Mouse (Mus musculus) liver, postnatal 0 days (tissue): ENCODE measurements around the gene Kdf1. TPM values are rescaled to one million over a fixed set of nuclear protein-coding genes. Genes with fewer than 3 reads are reported as not detected.

Experiments
- ATAC-seq: fragments of 200-750 bp; cut with Nextera tagmentation; 2 replicates; pipeline ENCODE4 v1.8.0; 2017; ENCODE audit warnings: mild to moderate bottlenecking, moderate library complexity
- DNase-seq: peaks from one replicate; pipeline ENCODE4 v3.0.0-alpha.2; 2016
- H3K27ac ChIP-seq: fragments of 300-500 bp; sonication (generic); 2 replicates; pipeline ENCODE4 v1.5.1; 2014; ENCODE audit warnings: antibody characterized with exemption, moderate library complexity, mild to moderate bottlenecking, low read depth
- H3K27me3 ChIP-seq: fragments of 300-500 bp; sonication (generic); 2 replicates; pipeline ENCODE4 v1.6.1; 2014; ENCODE audit warnings: low read length, control low read depth, mixed read lengths; ENCODE audit not compliant: insufficient read depth
- H3K36me3 ChIP-seq: fragments of 300-500 bp; sonication (generic); replicated peaks from 2 replicates; pipeline ENCODE4 v1.6.1; 2014; ENCODE audit warnings: mild to moderate bottlenecking, control low read depth, low read length, moderate library complexity, mixed read lengths; ENCODE audit not compliant: insufficient read depth
- H3K4me1 ChIP-seq: fragments of 300-500 bp; sonication (generic); 2 replicates; pipeline ENCODE4 v1.6.1; 2014; ENCODE audit warnings: antibody characterized with exemption, mild to moderate bottlenecking, control low read depth; ENCODE audit not compliant: insufficient read depth
- H3K4me2 ChIP-seq: fragments of 300-500 bp; sonication (generic); 2 replicates; pipeline ENCODE4 v1.6.1; 2014; ENCODE audit warnings: low read depth, mild to moderate bottlenecking, low read length, moderate library complexity, mixed read lengths
- H3K4me3 ChIP-seq: fragments of 300-500 bp; sonication (generic); 2 replicates; pipeline ENCODE4 v1.5.1; 2014; ENCODE audit warnings: low read depth, low read length
- H3K9ac ChIP-seq: fragments of 300-500 bp; sonication (generic); replicated peaks from 2 replicates; pipeline ENCODE4 v1.6.1; 2014; ENCODE audit warnings: mild to moderate bottlenecking, moderate library complexity
- H3K9me3 ChIP-seq: fragments of 300-500 bp; sonication (generic); 2 replicates; pipeline ENCODE4 v1.6.1; 2016; ENCODE audit warnings: mild to moderate bottlenecking, control low read depth, low read length, mixed read lengths
- CTCF ChIP-seq: sonication (generic); IDR thresholded peaks from 2 replicates; pipeline ENCODE4 v1.5.1; 2016; ENCODE audit warnings: antibody characterized with exemption, low read depth
- EP300 ChIP-seq: IDR thresholded peaks from 2 replicates; pipeline ENCODE4 v1.6.1; 2016; ENCODE audit warnings: antibody characterized with exemption, low read depth, mild to moderate bottlenecking
- WGBS: fragments of 180-500 bp; shearing (Covaris S2); extraction: QIAGEN DNeasy Blood & Tissue Kit; methylation state at CpG from one replicate; pipeline ENCODE4 v1.1.7; 2014; ENCODE audit not compliant: insufficient replicate concordance; 5-methylcytosine and 5-hydroxymethylcytosine counted together
- polyA plus RNA-seq: library from polyadenylated mRNA; unstranded; fragments of >200 nt; fragmentation: Nextera tagmentation; extraction: Ambion mirVana; gene quantifications from 2 replicates; pipeline ENCODE4 v1.2.1, GENCODE M21; 2015

Kdf1 gene
- polyA plus RNA-seq, 1 experiment from 2014 or later, result 5.5 TPM

- 12% methylated on average over 24 of the region's 25 CpGs for WGBS
- no peaks in the 10 kb centered on the region for H3K36me3 ChIP-seq
- ATAC-seq (peak; percentile 52), DNase-seq (peak; percentile 32)
- H3K4me2 ChIP-seq, result peak overlapping the region; percentile 68
- TF ChIP-seq CTCF (no peak), EP300 (no peak)
- H3K9ac ChIP-seq, result peak overlapping the region; percentile 68
- H3K9me3 ChIP-seq, result no peaks in the 10 kb centered on the region
- H3K27ac ChIP-seq, result no peak overlapping the region
- H3K4me1 ChIP-seq, result no peaks in the 10 kb centered on the region
- H3K4me3 ChIP-seq, result peak overlapping the region; percentile 54
- peaks cover 35% of the 10 kb centered on the region for H3K27me3 ChIP-seq
These were observed 554 bp downstream of the Kdf1 start for GRCm38 (mm10) chr4:133519369-133519665.

DNA sequence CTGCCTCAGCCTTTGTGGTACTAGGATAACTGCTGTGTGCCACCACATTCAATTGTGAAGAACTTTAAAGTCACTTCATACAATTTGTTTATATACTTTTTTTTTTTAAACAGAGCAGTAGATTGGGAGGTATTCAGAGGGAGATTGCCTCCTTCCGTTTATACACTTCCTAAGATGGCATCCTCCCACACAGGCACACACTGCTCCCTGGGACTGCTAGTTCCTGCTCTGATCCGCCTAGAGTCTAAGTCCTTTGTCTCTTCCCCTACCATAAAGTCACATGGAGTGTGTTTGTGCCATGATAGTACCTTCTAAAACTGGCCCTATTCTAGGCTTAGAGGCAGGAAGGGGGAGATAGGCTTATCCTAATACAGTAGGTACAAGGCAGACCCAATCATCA, 2.7 kb downstream of the Kdf1 start:
- TF ChIP-seq EP300 (no peak), CTCF (no peak)
- no peak overlapping the region for H3K27ac ChIP-seq
- no peak overlapping the region for H3K4me2 ChIP-seq
- no peaks in the 10 kb centered on the region for H3K36me3 ChIP-seq
- no peaks in the 10 kb centered on the region for H3K4me1 ChIP-seq
- peaks cover 35% of the 10 kb centered on the region for H3K27me3 ChIP-seq
- H3K9me3 ChIP-seq, result no peaks in the 10 kb centered on the region
- H3K9ac ChIP-seq, result no peak overlapping the region
- H3K4me3 ChIP-seq, result no peak overlapping the region
- no peak for DNase-seq
- ATAC-seq, result no peak
- 58% methylated on average over 2 of the region's 2 CpGs for WGBS

- no peak overlapping the region for H3K9ac ChIP-seq
- no peak overlapping the region for H3K4me2 ChIP-seq
- DNase-seq (no peak), ATAC-seq (no peak)
- H3K27ac ChIP-seq, result no peak overlapping the region
- no peak for TF ChIP-seq CTCF
- TF ChIP-seq EP300, result no peak
- H3K36me3 ChIP-seq, result peaks cover 12% of the 10 kb centered on the region
- WGBS, result 69% methylated on average over 16 of the region's 16 CpGs
- no peaks in the 10 kb centered on the region for H3K27me3 ChIP-seq
- H3K9me3 ChIP-seq, result no peaks in the 10 kb centered on the region
- no peaks in the 10 kb centered on the region for H3K4me1 ChIP-seq
- no peak overlapping the region for H3K4me3 ChIP-seq
These were observed 9.0 kb downstream of the Kdf1 start for GRCm38 (mm10) chr4:133527788-133528187.

GRCm38 (mm10) chr4:133532777-133533176, 14.0 kb downstream of the Kdf1 start:
- Histone ChIP-seq H3K27me3 (no peaks in the 10 kb centered on the region), H3K9ac (no peak overlapping the region), H3K36me3 (peaks cover 55% of the 10 kb centered on the region), H3K27ac (no peak overlapping the region), H3K4me3 (no peak overlapping the region), H3K4me2 (no peak overlapping the region), H3K9me3 (no peaks in the 10 kb centered on the region), H3K4me1 (no peaks in the 10 kb centered on the region)
- DNase-seq (no peak), ATAC-seq (no peak)
- TF ChIP-seq EP300 (no peak), CTCF (0 out of 2 replicates have a peak, but pooled peaks have one; percentile 21)
- 68% methylated on average over 3 of the region's 3 CpGs for WGBS

- peaks cover 79% of the 10 kb centered on the region for H3K36me3 ChIP-seq
These were observed 17.3 kb downstream of the Kdf1 start for GRCm38 (mm10) chr4:133536081-133536480.

DNA sequence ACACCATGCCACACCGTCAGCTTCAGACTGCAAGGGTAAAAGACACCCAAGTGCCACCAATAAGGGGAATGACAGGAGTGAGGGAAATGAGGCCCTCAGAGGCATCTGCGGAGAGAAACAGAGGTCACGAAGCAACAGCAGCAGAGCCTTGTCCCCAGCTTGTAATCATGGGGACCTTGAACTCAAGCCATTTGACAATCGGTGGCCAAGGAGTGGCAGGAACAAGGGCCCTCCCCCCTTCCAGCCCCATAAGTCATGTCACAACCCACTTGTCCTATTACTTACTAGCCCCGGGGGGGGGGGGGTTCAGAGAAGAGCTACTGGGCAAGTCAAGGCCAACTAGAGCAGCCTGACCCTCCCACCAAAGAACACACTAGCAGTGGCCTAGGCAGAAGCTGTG, 17.9 kb downstream of the Kdf1 start:
- Histone ChIP-seq H3K27me3 (no peaks in the 10 kb centered on the region), H3K4me1 (no peaks in the 10 kb centered on the region), H3K27ac (no peak overlapping the region), H3K9ac (no peak overlapping the region), H3K4me2 (no peak overlapping the region), H3K36me3 (peaks cover 78% of the 10 kb centered on the region), H3K9me3 (no peaks in the 10 kb centered on the region), H3K4me3 (no peak overlapping the region)
- 78% methylated on average over 5 of the region's 5 CpGs for WGBS
- TF ChIP-seq CTCF (no peak), EP300 (no peak)
- DNase-seq (no peak), ATAC-seq (no peak)

More at GRCm38 (mm10) chr4:133536081-133536480, 17.3 kb downstream of the Kdf1 start:
- no peak overlapping the region for H3K4me2 ChIP-seq
- H3K9me3 ChIP-seq, result no peaks in the 10 kb centered on the region
- DNase-seq (no peak), ATAC-seq (no peak)
- H3K4me3 ChIP-seq, result no peak overlapping the region
- TF ChIP-seq EP300 (no peak), CTCF (no peak)
- no peaks in the 10 kb centered on the region for H3K4me1 ChIP-seq
- H3K27ac ChIP-seq, result no peak overlapping the region
- no peak overlapping the region for H3K9ac ChIP-seq
- 64% methylated on average over 3 of the region's 3 CpGs for WGBS
- no peaks in the 10 kb centered on the region for H3K27me3 ChIP-seq
